Mouse (Mus musculus): ENCODE data around the gene Prrc2c. TPM values are rescaled to one million over a fixed set of nuclear protein-coding genes. Genes with fewer than 3 reads are reported as not detected.
"Not testable (repeated sequence)": the region's sequence is repeated elsewhere in the genome, so short reads cannot be mapped to it uniquely, and the experiment has no call there.

Prrc2c gene
- 151 and 156 TPM in 2 replicates for polyA plus RNA-seq (2016; fragmentation: Nextera tagmentation; extraction: Ambion mirVana)

- WGBS: under 1% methylated on average over 36 of the region's 36 CpGs
- Histone ChIP-seq H3K36me3 (replicated peaks) (peaks cover 20% of the 10 kb centered on the region), H3K4me3 (peak within 1 kb of the TSS; percentile 97), H3K4me1 (peaks cover 27% of the 10 kb centered on the region), H3K27ac (replicated peaks) (peak within 1 kb of the TSS; percentile 99), H3K27me3 (replicated peaks; ENCODE audit: low read depth, poor library complexity, severe bottlenecking) (no peaks in the 10 kb centered on the region), H3K9me3 (no peaks in the 10 kb centered on the region)
- peak; percentile 99 for DNase-seq (ENCODE audit: low spot score)
Measured at GRCm38 (mm10) chr1:162740401-162740835, at the start of gene Prrc2c. TSS of gene Prrc2c (minus strand) at chr1:162740556.

- WGBS: 83% methylated on average over 4 of the region's 4 CpGs
- DNase-seq (ENCODE audit: low spot score): no peak
- Histone ChIP-seq H3K36me3 (replicated peaks) (no peaks in the 10 kb centered on the region), H3K27me3 (replicated peaks; ENCODE audit: low read depth, poor library complexity, severe bottlenecking) (no peaks in the 10 kb centered on the region), H3K4me1 (no peaks in the 10 kb centered on the region), H3K4me3 (no peak overlapping the region), H3K9me3 (no peaks in the 10 kb centered on the region), H3K27ac (replicated peaks) (no peak overlapping the region)
Measured at GRCm38 (mm10) chr1:162785222-162785621, 44.9 kb upstream of the Prrc2c start.

- Histone ChIP-seq H3K4me1 (no peaks in the 10 kb centered on the region), H3K27ac (replicated peaks) (no peak overlapping the region), H3K27me3 (replicated peaks; ENCODE audit: low read depth, poor library complexity, severe bottlenecking) (no peaks in the 10 kb centered on the region), H3K36me3 (replicated peaks) (no peaks in the 10 kb centered on the region), H3K4me3 (no peak overlapping the region), H3K9me3 (no peaks in the 10 kb centered on the region)
- WGBS: 79% methylated on average over 7 of the region's 7 CpGs
- no peak for DNase-seq (ENCODE audit: low spot score)
Measured at GRCm38 (mm10) chr1:162783669-162784248, 43.4 kb upstream of the Prrc2c start.

GRCm38 (mm10) chr1:162781035-162781434 is 40.7 kb upstream of the Prrc2c start:
- H3K4me3 ChIP-seq; H3K27ac ChIP-seq (replicated peaks); H3K27me3 ChIP-seq (replicated peaks; ENCODE audit: low read depth, poor library complexity, severe bottlenecking); H3K9me3 ChIP-seq; H3K36me3 ChIP-seq (replicated peaks); DNase-seq (ENCODE audit: low spot score); H3K4me1 ChIP-seq: not testable (repeated sequence)
- WGBS: 83% methylated on average over 2 of the region's 2 CpGs

- Histone ChIP-seq H3K4me1 (no peaks in the 10 kb centered on the region), H3K36me3 (replicated peaks) (no peaks in the 10 kb centered on the region), H3K4me3 (no peak overlapping the region)
Measured at GRCm38 (mm10) chr1:162777943-162778538, 37.7 kb upstream of the Prrc2c start.

GRCm38 (mm10) chr1:162773661-162774060 is 33.3 kb upstream of the Prrc2c start:
- Histone ChIP-seq H3K27me3 (replicated peaks; ENCODE audit: low read depth, poor library complexity, severe bottlenecking) (no peaks in the 10 kb centered on the region), H3K9me3 (no peaks in the 10 kb centered on the region), H3K4me1 (no peaks in the 10 kb centered on the region), H3K27ac (replicated peaks) (no peak overlapping the region), H3K4me3 (no peak overlapping the region), H3K36me3 (replicated peaks) (no peaks in the 10 kb centered on the region)
- DNase-seq (ENCODE audit: low spot score): no peak
- WGBS: 78% methylated on average over 4 of the region's 4 CpGs

More at GRCm38 (mm10) chr1:162777943-162778538, 37.7 kb upstream of the Prrc2c start:
- H3K27ac ChIP-seq (replicated peaks): no peak overlapping the region
- DNase-seq (ENCODE audit: low spot score): no peak
- no peaks in the 10 kb centered on the region for H3K9me3 ChIP-seq
- 91% methylated on average over 5 of the region's 5 CpGs for WGBS
- no peaks in the 10 kb centered on the region for H3K27me3 ChIP-seq (replicated peaks; ENCODE audit: low read depth, poor library complexity, severe bottlenecking)

- no peaks in the 10 kb centered on the region for H3K9me3 ChIP-seq
- no peaks in the 10 kb centered on the region for H3K27me3 ChIP-seq (replicated peaks; ENCODE audit: low read depth, poor library complexity, severe bottlenecking)
- no peak for DNase-seq (ENCODE audit: low spot score)
- WGBS: 56% methylated on average over 4 of the region's 4 CpGs
- no peaks in the 10 kb centered on the region for H3K4me1 ChIP-seq
- no peak overlapping the region for H3K4me3 ChIP-seq
- no peaks in the 10 kb centered on the region for H3K36me3 ChIP-seq (replicated peaks)
- H3K27ac ChIP-seq (replicated peaks): no peak overlapping the region
Measured at GRCm38 (mm10) chr1:162771617-162772360, 31.4 kb upstream of the Prrc2c start.

- Histone ChIP-seq H3K4me1 (no peaks in the 10 kb centered on the region), H3K4me3 (no peak overlapping the region), H3K27me3 (replicated peaks; ENCODE audit: low read depth, poor library complexity, severe bottlenecking) (no peaks in the 10 kb centered on the region), H3K9me3 (no peaks in the 10 kb centered on the region), H3K36me3 (replicated peaks) (no peaks in the 10 kb centered on the region), H3K27ac (replicated peaks) (no peak overlapping the region)
- WGBS: 93% methylated on average over 6 of the region's 6 CpGs
- no peak for DNase-seq (ENCODE audit: low spot score)
Measured at GRCm38 (mm10) chr1:162752009-162752408, 11.7 kb upstream of the Prrc2c start.

- no peak overlapping the region for H3K27ac ChIP-seq (replicated peaks)
- no peak overlapping the region for H3K4me3 ChIP-seq
- no peaks in the 10 kb centered on the region for H3K9me3 ChIP-seq
- no peaks in the 10 kb centered on the region for H3K36me3 ChIP-seq (replicated peaks)
- no peaks in the 10 kb centered on the region for H3K4me1 ChIP-seq
- no peaks in the 10 kb centered on the region for H3K27me3 ChIP-seq (replicated peaks; ENCODE audit: low read depth, poor library complexity, severe bottlenecking)
- DNase-seq (ENCODE audit: low spot score): no peak
- WGBS: 75% methylated on average over 7 of the region's 7 CpGs
Measured at GRCm38 (mm10) chr1:162749607-162750006, 9.3 kb upstream of the Prrc2c start.

- 86% methylated on average over 5 of the region's 5 CpGs for WGBS
- H3K36me3 ChIP-seq (replicated peaks): no peaks in the 10 kb centered on the region
- no peaks in the 10 kb centered on the region for H3K9me3 ChIP-seq
- no peak for DNase-seq (ENCODE audit: low spot score)
- no peaks in the 10 kb centered on the region for H3K27me3 ChIP-seq (replicated peaks; ENCODE audit: low read depth, poor library complexity, severe bottlenecking)
- no peak overlapping the region for H3K4me3 ChIP-seq
- no peak overlapping the region for H3K27ac ChIP-seq (replicated peaks)
- H3K4me1 ChIP-seq: no peaks in the 10 kb centered on the region
Measured at GRCm38 (mm10) chr1:162748761-162749160, 8.4 kb upstream of the Prrc2c start.

- under 1% methylated on average over 58 of the region's 58 CpGs for WGBS
- no peaks in the 10 kb centered on the region for H3K9me3 ChIP-seq
- peak overlapping the region; percentile 99 for H3K27ac ChIP-seq (replicated peaks)
- peaks cover 27% of the 10 kb centered on the region for H3K4me1 ChIP-seq
- H3K4me3 ChIP-seq: peak overlapping the region; percentile 97
- peaks cover 20% of the 10 kb centered on the region for H3K36me3 ChIP-seq (replicated peaks)
- no peak for DNase-seq (ENCODE audit: low spot score)
- no peaks in the 10 kb centered on the region for H3K27me3 ChIP-seq (replicated peaks; ENCODE audit: low read depth, poor library complexity, severe bottlenecking)
Measured at GRCm38 (mm10) chr1:162739831-162740394, 443 bp downstream of the Prrc2c start.

GRCm38 (mm10) chr1:162739406-162739805 is 950 bp downstream of the Prrc2c start:
- peak; percentile 17 for DNase-seq (ENCODE audit: low spot score)
- H3K4me3 ChIP-seq: peak overlapping the region; percentile 97
- H3K27ac ChIP-seq (replicated peaks): peak overlapping the region; percentile 99
- peaks cover 27% of the 10 kb centered on the region for H3K4me1 ChIP-seq
- no peaks in the 10 kb centered on the region for H3K9me3 ChIP-seq
- no peaks in the 10 kb centered on the region for H3K27me3 ChIP-seq (replicated peaks; ENCODE audit: low read depth, poor library complexity, severe bottlenecking)
- under 1% methylated on average over 10 of the region's 10 CpGs for WGBS
- H3K36me3 ChIP-seq (replicated peaks): peaks cover 22% of the 10 kb centered on the region
